Mouse (Mus musculus): ENCODE results near the gene Rnh1. TPM values are rescaled to one million over a fixed set of nuclear protein-coding genes. Genes with fewer than 3 reads are reported as not detected.

Gene Rnh1
- total and polyA plus RNA-seq, 2 experiments from 2014 or later = 90.2 to 172 TPM

DNA sequence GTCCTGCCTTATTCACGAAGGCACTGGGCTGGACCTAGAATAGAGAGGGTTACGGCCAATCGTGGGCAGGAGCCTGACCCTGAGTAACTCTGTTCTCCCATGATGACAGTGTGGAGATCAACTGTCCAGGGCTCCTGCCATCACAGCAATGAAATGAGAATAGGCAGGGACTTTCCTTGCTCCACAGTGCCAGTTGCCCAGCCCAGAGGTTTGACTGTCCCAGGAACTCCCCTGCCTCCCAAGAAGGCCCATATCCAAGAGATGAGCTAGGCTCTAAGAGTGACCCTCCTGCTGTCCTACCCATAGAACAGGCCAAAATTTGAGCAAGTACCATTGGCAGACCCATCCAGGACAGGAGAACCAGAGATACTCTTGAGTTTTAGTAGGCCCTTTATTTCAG is 16.1 kb upstream of the Rnh1 start:
- peaks cover 34% of the 10 kb centered on the region for H3K36me3 ChIP-seq (replicated peaks; ENCODE audit: control insufficient read depth, insufficient read depth, low read length)
- H3K9ac ChIP-seq (replicated peaks; ENCODE audit: low read depth, low read length) = no peak overlapping the region
- TF ChIP-seq CTCF (IDR thresholded peaks at IDR 0.05; ENCODE audit: low read depth) = no peak
- no peak for TF ChIP-seq EP300 (IDR thresholded peaks at IDR 0.05; ENCODE audit: low read depth)
- ATAC-seq (ENCODE audit: insufficient read depth, low read depth) (no peak), DNase-seq (ENCODE audit: low spot score) (no peak)
- H3K27ac ChIP-seq (ENCODE audit: low read depth) = no peak overlapping the region
- no peaks in the 10 kb centered on the region for H3K9me3 ChIP-seq (replicated peaks; ENCODE audit: control insufficient read depth, low read length)
- no peak overlapping the region for H3K4me2 ChIP-seq (ENCODE audit: low read depth, low read length)
- peaks cover 5% of the 10 kb centered on the region; the same call in 1 of the 2 replicates for H3K4me1 ChIP-seq (ENCODE audit: control insufficient read depth, insufficient read depth)
- no peaks in the 10 kb centered on the region for H3K27me3 ChIP-seq (ENCODE audit: control insufficient read depth, insufficient read depth, low read length)
- no peak overlapping the region for H3K4me3 ChIP-seq (ENCODE audit: low read depth, low read length)
- WGBS = 89% methylated on average over 3 of the region's 3 CpGs

DNA sequence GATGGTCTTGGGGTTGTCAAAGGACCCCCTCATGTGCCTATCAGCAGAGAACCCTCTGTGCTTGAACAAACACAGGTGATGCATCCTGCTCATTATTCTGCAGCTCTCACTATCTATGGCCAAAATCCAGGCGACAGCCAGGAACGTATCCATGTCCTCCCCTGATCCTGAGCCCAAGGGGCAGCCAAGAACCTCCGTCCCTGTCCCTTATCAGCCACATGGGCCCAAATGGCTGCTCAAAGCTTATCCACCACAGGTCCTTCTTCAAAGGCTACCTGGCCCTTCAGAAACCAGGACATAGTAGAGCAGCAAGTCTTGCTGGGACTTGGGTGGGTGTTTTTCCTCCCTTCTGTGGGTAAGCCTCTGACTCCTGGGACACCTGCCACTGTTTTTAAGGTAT is 15.5 kb upstream of the Rnh1 start:
- TF ChIP-seq CTCF (IDR thresholded peaks at IDR 0.05; ENCODE audit: low read depth) (no peak), EP300 (IDR thresholded peaks at IDR 0.05; ENCODE audit: low read depth) (no peak)
- ATAC-seq (ENCODE audit: insufficient read depth, low read depth) (no peak), DNase-seq (ENCODE audit: low spot score) (no peak)
- Histone ChIP-seq H3K4me1 (ENCODE audit: control insufficient read depth, insufficient read depth) (peaks cover 5% of the 10 kb centered on the region; the same call in 1 of the 2 replicates), H3K27me3 (ENCODE audit: control insufficient read depth, insufficient read depth, low read length) (no peaks in the 10 kb centered on the region), H3K9me3 (replicated peaks; ENCODE audit: control insufficient read depth, low read length) (no peaks in the 10 kb centered on the region), H3K4me3 (ENCODE audit: low read depth, low read length) (no peak overlapping the region), H3K4me2 (ENCODE audit: low read depth, low read length) (no peak overlapping the region), H3K27ac (ENCODE audit: low read depth) (no peak overlapping the region), H3K36me3 (replicated peaks; ENCODE audit: control insufficient read depth, insufficient read depth, low read length) (peaks cover 34% of the 10 kb centered on the region), H3K9ac (replicated peaks; ENCODE audit: low read depth, low read length) (no peak overlapping the region)
- WGBS = 55% methylated on average over 3 of the region's 3 CpGs

DNA sequence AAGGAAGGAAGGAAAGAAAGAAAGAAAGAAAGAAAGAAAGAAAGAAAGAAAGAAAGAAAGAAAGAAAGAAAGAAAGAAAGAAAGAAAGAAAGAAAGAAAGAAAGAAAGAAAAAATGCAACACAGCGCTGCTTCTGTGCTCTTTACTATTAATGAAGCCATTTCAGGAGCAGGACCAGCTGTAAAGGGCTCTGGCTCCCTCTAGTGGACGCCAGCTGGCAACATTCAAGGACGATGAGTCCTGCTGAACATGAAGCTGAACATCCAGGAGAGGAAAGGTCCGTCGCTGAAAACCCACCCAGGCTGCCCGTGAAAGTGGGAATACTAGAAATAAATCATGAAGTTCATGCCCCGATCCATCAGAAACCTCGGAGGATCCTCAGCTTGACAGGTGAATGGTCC is 3.5 kb upstream of the Rnh1 start:
- H3K4me1 ChIP-seq (ENCODE audit: control insufficient read depth, insufficient read depth) = peaks cover 6% of the 10 kb centered on the region; the same call in 1 of the 2 replicates
- H3K4me3 ChIP-seq (ENCODE audit: low read depth, low read length) = no peak overlapping the region
- no peak overlapping the region for H3K9ac ChIP-seq (replicated peaks; ENCODE audit: low read depth, low read length)
- no peak overlapping the region for H3K27ac ChIP-seq (ENCODE audit: low read depth)
- H3K9me3 ChIP-seq (replicated peaks; ENCODE audit: control insufficient read depth, low read length) = no peaks in the 10 kb centered on the region
- peak; percentile 98 for TF ChIP-seq CTCF (IDR thresholded peaks at IDR 0.05; ENCODE audit: low read depth)
- no peak for TF ChIP-seq EP300 (IDR thresholded peaks at IDR 0.05; ENCODE audit: low read depth)
- no peak for ATAC-seq (ENCODE audit: insufficient read depth, low read depth)
- no peaks in the 10 kb centered on the region for H3K27me3 ChIP-seq (ENCODE audit: control insufficient read depth, insufficient read depth, low read length)
- under 1% methylated on average over 8 of the region's 8 CpGs for WGBS
- no peaks in the 10 kb centered on the region for H3K36me3 ChIP-seq (replicated peaks; ENCODE audit: control insufficient read depth, insufficient read depth, low read length)
- peak; percentile 67 for DNase-seq (ENCODE audit: low spot score)
- no peak overlapping the region for H3K4me2 ChIP-seq (ENCODE audit: low read depth, low read length)

DNA sequence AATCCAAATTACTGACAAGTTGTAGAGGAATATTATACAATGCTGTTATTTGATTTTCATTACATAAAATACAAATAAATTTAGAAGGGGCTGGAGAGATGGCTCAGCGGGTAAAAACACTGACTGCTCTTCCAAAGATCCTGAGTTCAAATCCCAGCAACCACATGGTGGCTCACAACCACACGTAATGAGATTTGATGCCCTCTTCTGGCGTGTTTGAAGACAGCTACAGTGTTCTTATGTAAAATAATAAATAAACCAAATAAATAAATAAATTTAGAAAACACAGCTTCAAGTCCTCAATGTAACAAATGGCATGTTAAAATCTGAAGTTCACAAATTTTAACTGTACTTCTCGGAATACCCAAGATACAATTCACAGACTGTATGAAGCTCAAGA is 2.4 kb upstream of the Rnh1 start:
- no peak overlapping the region for H3K9ac ChIP-seq (replicated peaks; ENCODE audit: low read depth, low read length)
- peaks cover 6% of the 10 kb centered on the region; the same call in 1 of the 2 replicates for H3K4me1 ChIP-seq (ENCODE audit: control insufficient read depth, insufficient read depth)
- H3K27me3 ChIP-seq (ENCODE audit: control insufficient read depth, insufficient read depth, low read length) = no peaks in the 10 kb centered on the region
- DNase-seq (ENCODE audit: low spot score) = no peak
- H3K4me3 ChIP-seq (ENCODE audit: low read depth, low read length) = no peak overlapping the region
- no peaks in the 10 kb centered on the region for H3K36me3 ChIP-seq (replicated peaks; ENCODE audit: control insufficient read depth, insufficient read depth, low read length)
- H3K4me2 ChIP-seq (ENCODE audit: low read depth, low read length) = no peak overlapping the region
- no peak overlapping the region for H3K27ac ChIP-seq (ENCODE audit: low read depth)
- TF ChIP-seq EP300 (IDR thresholded peaks at IDR 0.05; ENCODE audit: low read depth) = no peak
- 0 out of 2 replicates have a peak, but pooled peaks have one; percentile 3 for TF ChIP-seq CTCF (IDR thresholded peaks at IDR 0.05; ENCODE audit: low read depth)
- WGBS = 81% methylated on average over 4 of the region's 4 CpGs
- no peaks in the 10 kb centered on the region for H3K9me3 ChIP-seq (replicated peaks; ENCODE audit: control insufficient read depth, low read length)
- ATAC-seq (ENCODE audit: insufficient read depth, low read depth) = no peak

DNA sequence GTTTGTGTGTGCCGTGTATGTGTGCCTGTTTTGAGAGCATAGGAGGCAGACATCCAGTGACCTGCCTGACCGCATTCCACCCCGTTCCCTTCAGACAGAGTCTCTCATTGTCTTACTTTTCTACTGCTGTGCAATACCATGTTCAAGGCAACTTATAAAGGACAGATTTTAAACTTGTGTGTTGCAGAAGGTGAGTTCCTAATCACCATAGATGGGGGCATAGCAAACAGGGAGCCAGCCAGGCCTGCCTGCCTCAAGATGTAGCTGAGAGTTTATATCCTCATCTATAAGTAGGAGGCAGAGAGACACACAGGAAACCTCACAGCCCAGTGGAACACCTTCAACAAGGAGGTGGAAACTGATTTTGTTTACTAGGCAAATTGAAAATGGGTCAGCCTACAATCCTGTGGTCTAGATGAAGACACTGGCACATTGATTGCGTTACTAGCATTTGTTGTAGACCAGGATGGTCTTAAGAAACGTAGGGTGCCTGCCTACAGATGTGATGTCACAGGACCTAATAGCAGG is 730 bp upstream of the Rnh1 start:
- no peak for DNase-seq (ENCODE audit: low spot score)
- peak overlapping the region; percentile 92 for H3K27ac ChIP-seq (ENCODE audit: low read depth)
- no peaks in the 10 kb centered on the region for H3K36me3 ChIP-seq (replicated peaks; ENCODE audit: control insufficient read depth, insufficient read depth, low read length)
- ATAC-seq (ENCODE audit: insufficient read depth, low read depth) = no peak
- peak overlapping the region; percentile 59 for H3K4me2 ChIP-seq (ENCODE audit: low read depth, low read length)
- peak overlapping the region; percentile 58 for H3K4me3 ChIP-seq (ENCODE audit: low read depth, low read length)
- no peaks in the 10 kb centered on the region for H3K27me3 ChIP-seq (ENCODE audit: control insufficient read depth, insufficient read depth, low read length)
- no peaks in the 10 kb centered on the region for H3K9me3 ChIP-seq (replicated peaks; ENCODE audit: control insufficient read depth, low read length)
- TF ChIP-seq EP300 (IDR thresholded peaks at IDR 0.05; ENCODE audit: low read depth) (no peak), CTCF (IDR thresholded peaks at IDR 0.05; ENCODE audit: low read depth) (no peak)
- 87% methylated on average over 5 of the region's 5 CpGs for WGBS
- peaks cover 10% of the 10 kb centered on the region; the same call in 1 of the 2 replicates for H3K4me1 ChIP-seq (ENCODE audit: control insufficient read depth, insufficient read depth)
- peak overlapping the region; percentile 66; the same call in 1 of the 2 replicates for H3K9ac ChIP-seq (replicated peaks; ENCODE audit: low read depth, low read length)

DNA sequence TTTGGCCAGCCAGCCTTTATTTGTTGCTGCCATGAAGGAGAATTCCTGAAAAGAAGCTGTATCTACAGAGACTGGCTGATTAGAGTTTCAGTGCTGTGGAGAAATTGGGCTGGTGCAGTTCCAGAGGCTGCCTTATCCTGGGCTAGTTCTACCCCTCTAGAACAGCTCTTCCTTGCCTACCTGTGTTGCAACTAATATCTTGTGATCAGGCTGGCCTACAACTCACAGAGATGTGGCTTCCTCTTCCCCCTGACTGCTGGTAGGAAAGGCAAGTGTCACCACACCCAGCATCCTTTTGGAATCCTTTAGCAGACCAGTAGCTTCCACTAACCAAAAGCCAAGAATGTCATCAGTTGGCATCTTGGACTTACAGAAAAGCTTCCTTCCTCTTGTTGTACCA is 2.8 kb downstream of the Rnh1 start:
- no peak overlapping the region for H3K4me3 ChIP-seq (ENCODE audit: low read depth, low read length)
- H3K4me2 ChIP-seq (ENCODE audit: low read depth, low read length) = no peak overlapping the region
- TF ChIP-seq CTCF (IDR thresholded peaks at IDR 0.05; ENCODE audit: low read depth) = no peak
- TF ChIP-seq EP300 (IDR thresholded peaks at IDR 0.05; ENCODE audit: low read depth) = no peak
- H3K9me3 ChIP-seq (replicated peaks; ENCODE audit: control insufficient read depth, low read length) = no peaks in the 10 kb centered on the region
- H3K27ac ChIP-seq (ENCODE audit: low read depth) = no peak overlapping the region
- H3K36me3 ChIP-seq (replicated peaks; ENCODE audit: control insufficient read depth, insufficient read depth, low read length) = peaks cover 9% of the 10 kb centered on the region; the same call in 1 of the 2 replicates
- DNase-seq (ENCODE audit: low spot score) (no peak), ATAC-seq (ENCODE audit: insufficient read depth, low read depth) (no peak)
- no peak overlapping the region for H3K9ac ChIP-seq (replicated peaks; ENCODE audit: low read depth, low read length)
- H3K27me3 ChIP-seq (ENCODE audit: control insufficient read depth, insufficient read depth, low read length) = no peaks in the 10 kb centered on the region
- H3K4me1 ChIP-seq (ENCODE audit: control insufficient read depth, insufficient read depth) = peaks cover 17% of the 10 kb centered on the region
